Mouse (Mus musculus): Measurements from ENCODE around the gene Triobp. TPM values are rescaled to one million over a fixed set of nuclear protein-coding genes. Genes with fewer than 3 reads are reported as not detected.
A peak's percentile ranks its signal among the peaks of the same experiment; 100 is the strongest.

The Triobp gene
- polyA plus RNA-seq, 1 experiment, result 47.6 TPM

DNA sequence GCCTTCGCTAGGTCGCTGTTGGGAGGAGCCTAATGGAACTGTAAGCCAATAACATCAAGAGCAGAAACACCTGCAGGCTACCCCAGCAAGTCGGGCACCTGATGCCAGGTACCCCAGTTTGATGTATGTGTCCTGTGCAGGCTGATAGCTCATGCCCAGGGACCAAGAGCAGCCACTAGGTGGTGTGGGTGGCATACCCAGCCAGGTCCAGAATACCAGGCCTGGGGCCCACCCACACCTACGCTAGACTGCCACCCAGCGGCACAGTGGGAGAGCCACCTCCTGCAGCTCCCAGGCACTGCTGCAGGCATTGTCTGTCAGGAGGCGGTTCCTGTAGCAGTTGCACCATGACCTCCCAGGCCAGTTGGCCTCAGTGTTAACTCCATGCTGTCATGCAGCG is 91.3 kb downstream of the Triobp start:
- H3K27me3 ChIP-seq (replicated peaks; ENCODE audit: control insufficient read depth, insufficient read depth, low read length), result no peaks in the 10 kb centered on the region
- H3K4me3 ChIP-seq (ENCODE audit: insufficient read depth, low read depth, low read length), result no peak overlapping the region
- peaks cover 7% of the 10 kb centered on the region; the same call in 1 of the 2 replicates for H3K4me1 ChIP-seq (ENCODE audit: control insufficient read depth, insufficient read depth, low read length)
- WGBS, result 11% methylated on average over 7 of the region's 7 CpGs
- no peaks in the 10 kb centered on the region for H3K36me3 ChIP-seq (ENCODE audit: control insufficient read depth, insufficient read depth, low read length)
- H3K27ac ChIP-seq (ENCODE audit: insufficient read depth, low read depth, low read length), result no peak overlapping the region
- peak; percentile 93 for DNase-seq
- peak; percentile 99 for TF ChIP-seq CTCF (conservative IDR thresholded peaks at IDR 0.05; ENCODE audit: insufficient read depth, insufficient read length, low read depth, low read length)
- no peak for TF ChIP-seq POLR2A (IDR thresholded peaks at IDR 0.05; ENCODE audit: low read depth, low read length)

DNA sequence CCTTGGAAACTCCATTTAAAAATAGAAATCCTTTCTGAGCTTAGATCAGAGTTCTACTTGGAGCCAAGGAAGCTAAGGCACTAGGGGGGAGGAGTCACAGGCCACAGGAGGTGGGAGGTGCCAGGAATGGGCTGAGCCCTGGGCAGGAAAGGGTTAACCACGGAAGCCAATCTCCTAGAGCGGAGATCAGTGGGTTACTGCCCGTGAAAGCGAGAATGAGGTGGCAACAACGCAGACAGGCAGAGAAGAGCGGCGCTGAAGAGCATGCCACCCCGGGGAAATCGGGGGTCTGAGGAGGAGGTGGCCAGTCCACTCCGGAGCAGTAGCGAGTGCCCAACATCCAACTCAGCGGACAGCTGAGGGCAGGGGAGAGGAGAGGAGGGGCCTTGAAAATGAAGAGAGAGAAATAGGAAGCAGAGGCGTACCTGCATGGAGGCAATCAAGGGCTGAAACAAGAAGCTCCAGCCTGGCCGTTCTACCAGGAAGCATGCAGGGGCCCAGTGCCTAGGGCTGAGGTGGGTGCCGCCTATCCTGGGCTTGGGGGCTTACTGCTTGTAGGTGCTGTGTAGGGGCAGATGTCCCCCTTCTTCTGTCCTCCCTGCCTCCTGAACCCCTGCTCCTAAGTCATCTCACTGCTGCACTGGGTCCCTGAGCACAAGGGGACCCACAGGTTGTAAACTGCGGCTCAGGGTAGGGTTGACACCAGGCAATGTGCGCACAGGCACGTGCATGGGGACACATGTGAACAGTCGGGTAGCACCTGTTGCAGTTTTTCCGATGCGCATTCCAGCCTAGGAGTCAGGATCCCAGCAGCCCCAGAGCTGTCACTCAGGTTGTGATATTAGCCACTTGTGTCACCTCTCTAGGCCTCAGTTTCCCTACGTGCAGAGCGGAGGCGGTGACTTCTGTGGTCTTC is 93.2 kb downstream of the Triobp start:
- peak; percentile 55 for DNase-seq
- Histone ChIP-seq H3K27ac (ENCODE audit: insufficient read depth, low read depth, low read length) (no peak overlapping the region), H3K4me3 (ENCODE audit: insufficient read depth, low read depth, low read length) (peak overlapping the region; percentile 2; the same call in 1 of the 2 replicates), H3K4me1 (ENCODE audit: control insufficient read depth, insufficient read depth, low read length) (peaks cover 7% of the 10 kb centered on the region; the same call in 1 of the 2 replicates), H3K27me3 (replicated peaks; ENCODE audit: control insufficient read depth, insufficient read depth, low read length) (no peaks in the 10 kb centered on the region), H3K36me3 (ENCODE audit: control insufficient read depth, insufficient read depth, low read length) (no peaks in the 10 kb centered on the region)
- TF ChIP-seq POLR2A (IDR thresholded peaks at IDR 0.05; ENCODE audit: low read depth, low read length) (no peak), CTCF (conservative IDR thresholded peaks at IDR 0.05; ENCODE audit: insufficient read depth, insufficient read length, low read depth, low read length) (no peak)
- WGBS, result 29% methylated on average over 24 of the region's 24 CpGs

DNA sequence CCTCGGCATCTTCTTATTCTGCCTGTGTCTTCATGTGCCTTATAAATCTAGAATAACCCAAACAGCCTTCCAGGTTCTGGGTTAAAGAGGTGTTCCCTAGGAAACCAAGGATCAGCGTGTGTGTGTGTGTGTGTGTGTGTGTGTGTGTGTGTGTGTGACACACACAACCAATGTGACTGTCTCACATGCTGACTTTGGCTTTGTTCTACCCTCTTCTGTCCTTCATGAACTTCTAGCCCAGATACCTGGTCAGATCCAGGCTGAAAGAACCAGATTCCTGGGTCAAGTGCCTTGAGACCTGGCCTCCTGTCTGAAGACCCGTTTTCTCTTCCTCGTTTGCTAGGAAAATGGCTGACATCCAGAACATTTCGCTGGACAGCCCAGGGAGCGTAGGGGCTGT is 94.1 kb downstream of the Triobp start, which contains the start of gene Galr3:
Galr3 (plus strand) TSS at position 301 of the 400 bp plus-strand sequence.
- WGBS, result 70% methylated on average over 6 of the region's 6 CpGs

DNA sequence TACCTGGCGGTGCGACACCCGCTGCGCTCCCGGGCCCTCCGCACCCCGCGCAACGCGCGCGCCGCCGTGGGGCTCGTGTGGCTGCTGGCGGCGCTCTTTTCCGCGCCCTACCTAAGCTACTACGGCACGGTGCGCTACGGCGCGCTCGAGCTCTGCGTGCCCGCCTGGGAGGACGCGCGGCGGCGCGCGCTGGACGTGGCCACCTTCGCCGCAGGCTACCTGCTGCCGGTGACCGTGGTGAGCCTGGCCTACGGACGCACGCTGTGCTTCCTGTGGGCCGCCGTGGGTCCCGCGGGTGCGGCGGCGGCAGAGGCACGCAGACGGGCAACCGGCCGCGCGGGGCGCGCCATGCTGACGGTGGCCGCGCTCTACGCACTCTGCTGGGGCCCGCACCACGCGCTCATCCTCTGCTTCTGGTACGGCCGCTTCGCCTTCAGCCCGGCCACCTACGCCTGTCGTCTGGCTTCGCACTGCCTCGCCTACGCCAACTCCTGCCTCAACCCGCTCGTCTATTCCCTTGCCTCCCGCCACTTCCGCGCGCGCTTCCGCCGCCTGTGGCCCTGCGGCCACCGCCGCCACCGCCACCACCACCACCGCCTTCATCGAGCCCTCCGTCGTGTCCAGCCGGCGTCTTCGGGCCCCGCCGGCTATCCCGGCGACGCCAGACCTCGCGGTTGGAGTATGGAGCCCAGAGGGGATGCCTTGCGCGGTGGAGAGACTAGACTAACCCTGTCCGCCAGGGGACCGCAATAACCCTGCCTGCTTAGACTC is 95.4 kb downstream of the Triobp start:
- no peaks in the 10 kb centered on the region for H3K27me3 ChIP-seq (replicated peaks; ENCODE audit: control insufficient read depth, insufficient read depth, low read length)
- no peak overlapping the region for H3K27ac ChIP-seq (ENCODE audit: insufficient read depth, low read depth, low read length)
- H3K4me1 ChIP-seq (ENCODE audit: control insufficient read depth, insufficient read depth, low read length), result peaks cover 7% of the 10 kb centered on the region; the same call in 1 of the 2 replicates
- peak overlapping the region; percentile 52 for H3K4me3 ChIP-seq (ENCODE audit: insufficient read depth, low read depth, low read length)
- DNase-seq, result peak; percentile 20
- TF ChIP-seq CTCF (conservative IDR thresholded peaks at IDR 0.05; ENCODE audit: insufficient read depth, insufficient read length, low read depth, low read length), result no peak
- TF ChIP-seq POLR2A (IDR thresholded peaks at IDR 0.05; ENCODE audit: low read depth, low read length), result no peak
- WGBS, result 2% methylated on average over 105 of the region's 105 CpGs
- H3K36me3 ChIP-seq (ENCODE audit: control insufficient read depth, insufficient read depth, low read length), result no peaks in the 10 kb centered on the region

More for the DNA sequence above, 94.1 kb downstream of the Triobp start, which contains the start of gene Galr3:
- peaks cover 7% of the 10 kb centered on the region; the same call in 1 of the 2 replicates for H3K4me1 ChIP-seq (ENCODE audit: control insufficient read depth, insufficient read depth, low read length)
- peak within 1 kb of the TSS; percentile 52 for H3K4me3 ChIP-seq (ENCODE audit: insufficient read depth, low read depth, low read length)
- no peaks in the 10 kb centered on the region for H3K36me3 ChIP-seq (ENCODE audit: control insufficient read depth, insufficient read depth, low read length)
- TF ChIP-seq POLR2A (IDR thresholded peaks at IDR 0.05; ENCODE audit: low read depth, low read length), result no peak
- TF ChIP-seq CTCF (conservative IDR thresholded peaks at IDR 0.05; ENCODE audit: insufficient read depth, insufficient read length, low read depth, low read length), result no peak
- H3K27ac ChIP-seq (ENCODE audit: insufficient read depth, low read depth, low read length), result no peak within 1 kb of the TSS
- no peaks in the 10 kb centered on the region for H3K27me3 ChIP-seq (replicated peaks; ENCODE audit: control insufficient read depth, insufficient read depth, low read length)
- no peak for DNase-seq

DNA sequence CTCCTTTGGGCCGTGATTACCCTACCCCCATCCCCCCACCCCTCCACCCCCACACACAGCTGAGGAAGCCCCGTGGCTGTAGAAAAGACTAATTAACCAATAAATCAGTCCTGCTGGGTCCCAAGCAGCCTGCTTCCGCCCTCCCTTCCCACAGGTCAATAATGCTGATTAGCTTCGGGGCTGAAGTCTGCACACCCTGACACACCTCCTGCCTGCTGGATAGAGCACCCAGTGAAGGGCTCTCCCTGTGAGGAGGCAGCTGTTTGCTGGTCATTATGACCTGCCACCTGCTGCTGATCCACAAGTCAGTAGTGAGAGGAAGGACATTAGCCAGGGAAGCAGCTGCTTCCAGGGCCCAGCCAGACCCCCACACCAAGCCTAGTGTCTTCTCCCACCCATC is 97.3 kb downstream of the Triobp start:
- H3K4me1 ChIP-seq (ENCODE audit: control insufficient read depth, insufficient read depth, low read length), result peaks cover 4% of the 10 kb centered on the region; the same call in 1 of the 2 replicates
- no peak overlapping the region for H3K4me3 ChIP-seq (ENCODE audit: insufficient read depth, low read depth, low read length)
- no peaks in the 10 kb centered on the region for H3K36me3 ChIP-seq (ENCODE audit: control insufficient read depth, insufficient read depth, low read length)
- TF ChIP-seq POLR2A (IDR thresholded peaks at IDR 0.05; ENCODE audit: low read depth, low read length) (no peak), CTCF (conservative IDR thresholded peaks at IDR 0.05; ENCODE audit: insufficient read depth, insufficient read length, low read depth, low read length) (no peak)
- WGBS, result 33% methylated on average over 4 of the region's 4 CpGs
- no peak overlapping the region for H3K27ac ChIP-seq (ENCODE audit: insufficient read depth, low read depth, low read length)
- DNase-seq, result no peak
- H3K27me3 ChIP-seq (replicated peaks; ENCODE audit: control insufficient read depth, insufficient read depth, low read length), result no peaks in the 10 kb centered on the region

DNA sequence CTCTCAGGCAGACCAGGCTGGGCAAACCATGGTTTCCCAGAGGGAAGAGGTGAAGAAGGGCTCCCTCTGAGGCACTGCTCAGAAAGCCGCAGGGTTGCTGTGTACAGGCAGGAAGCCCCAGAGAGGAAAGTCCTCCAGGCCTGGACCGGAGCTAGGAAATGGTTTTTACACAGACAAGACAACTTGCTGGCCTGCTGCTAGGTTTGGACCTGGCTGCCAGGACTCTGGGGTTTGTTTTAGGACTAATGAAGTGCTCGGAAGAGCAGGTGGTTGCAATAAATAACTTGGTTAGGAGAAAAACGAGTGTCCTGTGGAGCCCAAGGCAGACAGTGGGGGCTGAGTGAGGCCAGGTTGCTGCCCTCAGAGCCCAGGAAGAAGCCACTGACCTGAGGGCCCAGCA is 100.7 kb downstream of the Triobp start:
- no peak overlapping the region for H3K4me3 ChIP-seq (ENCODE audit: insufficient read depth, low read depth, low read length)
- H3K4me1 ChIP-seq (ENCODE audit: control insufficient read depth, insufficient read depth, low read length), result peaks cover 17% of the 10 kb centered on the region
- no peaks in the 10 kb centered on the region for H3K36me3 ChIP-seq (ENCODE audit: control insufficient read depth, insufficient read depth, low read length)
- WGBS, result 73% methylated on average over 4 of the region's 4 CpGs
- H3K27me3 ChIP-seq (replicated peaks; ENCODE audit: control insufficient read depth, insufficient read depth, low read length), result no peaks in the 10 kb centered on the region
- no peak for DNase-seq
- TF ChIP-seq POLR2A (IDR thresholded peaks at IDR 0.05; ENCODE audit: low read depth, low read length) (no peak), CTCF (conservative IDR thresholded peaks at IDR 0.05; ENCODE audit: insufficient read depth, insufficient read length, low read depth, low read length) (no peak)
- H3K27ac ChIP-seq (ENCODE audit: insufficient read depth, low read depth, low read length), result no peak overlapping the region

Measured in kidney, adult 2 months (tissue).